ENCODE assay signal across 8 mouse cellular contexts in the genomic region with DNA sequence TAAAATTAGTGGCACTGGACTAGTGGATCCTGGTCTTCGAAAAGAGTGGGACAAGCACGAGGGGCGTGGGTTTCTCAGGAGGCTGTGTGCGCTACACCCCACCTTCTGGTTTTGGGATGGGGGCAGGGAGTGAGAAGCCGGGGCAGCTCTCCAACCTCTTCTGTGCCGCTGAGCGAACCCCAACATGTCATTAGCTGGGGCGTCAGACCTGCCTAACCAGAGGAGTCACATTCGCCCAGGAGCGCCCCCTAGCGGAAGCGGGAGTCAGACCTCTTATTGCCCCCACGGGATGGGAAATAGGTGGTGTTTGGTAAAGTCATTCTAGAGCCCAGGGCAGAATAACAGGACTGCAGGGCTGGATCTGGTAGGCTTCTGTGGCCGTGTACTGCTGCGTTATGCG. TPM values are rescaled to one million over a fixed set of nuclear protein-coding genes. Genes with fewer than 3 reads are reported as not detected.
DNase-seq lines count a peak whose midpoint lies in the region; ATAC-seq lines count a peak whose summit lies in the region.

No protein-coding gene starts in this region.

- peaks cover 29% of the 10 kb centered on the region for H3K4me1 ChIP-seq in forebrain, embryonic 16.5 days (replicated peaks; ENCODE audit: control insufficient read depth, insufficient read depth, low read length)
- peaks cover 15% of the 10 kb centered on the region; the same call in 1 of the 2 replicates for H3K4me1 ChIP-seq in hindbrain, embryonic 11.5 days (replicated peaks; ENCODE audit: control insufficient read depth, insufficient read depth, low read length)

- no peak overlapping the region for H3K27ac ChIP-seq in forebrain, embryonic 16.5 days (ENCODE audit: low read length)
- no peak overlapping the region for H3K27ac ChIP-seq in hindbrain, embryonic 11.5 days (ENCODE audit: low read depth, low read length)

- peaks cover 4% of the 10 kb centered on the region; the same call in 1 of the 2 replicates for H3K36me3 ChIP-seq in forebrain, embryonic 16.5 days (ENCODE audit: control insufficient read depth, insufficient read depth)
- H3K36me3 ChIP-seq in hindbrain, embryonic 11.5 days (ENCODE audit: control insufficient read depth, insufficient read depth, low read length), result 0 out of 2 replicates have a peak, but pooled peaks cover 2% of the 10 kb centered on the region

- H3K27me3 ChIP-seq in forebrain, embryonic 16.5 days (replicated peaks; ENCODE audit: control insufficient read depth, insufficient read depth, low read length), result no peaks in the 10 kb centered on the region; the same call in 1 of the 2 replicates
- peaks cover 4% of the 10 kb centered on the region; the same call in 1 of the 2 replicates for H3K27me3 ChIP-seq in hindbrain, embryonic 11.5 days (ENCODE audit: control insufficient read depth, insufficient read depth, low read length)

- peak; percentile 80 for DNase-seq in Muller cell, postnatal 12 days (ENCODE audit: inconsistent ontology term)
- peak; percentile 83 for DNase-seq in cerebellum, adult 11-12 months
- DNase-seq in hindbrain, embryonic 11.5 days (ENCODE audit: low spot score), result peak; percentile 80
- DNase-seq in layer of hippocampus, postnatal 25 days (ENCODE audit: extremely low spot score in 1 of 2, low spot score in 1 of 2), result peak; percentile 67 to 87
- DNase-seq in lung, postnatal 36 days, result peak; percentile 90
- peak; percentile 79 for DNase-seq in right cerebral cortex, postnatal 14 days
- peak; percentile 83 to 88 for DNase-seq in urinary bladder, postnatal 36 days (ENCODE audit: low spot score in 2 of 2)

- ATAC-seq in forebrain, embryonic 16.5 days, result no peak
- no peak for ATAC-seq in hindbrain, embryonic 11.5 days (ENCODE audit: low FRiP score)

- no peak overlapping the region for H3K9ac ChIP-seq in forebrain, embryonic 16.5 days (replicated peaks; ENCODE audit: low read depth, low read length)
- no peak overlapping the region for H3K9ac ChIP-seq in hindbrain, embryonic 11.5 days (ENCODE audit: low read depth, low read length)

- 12% methylated on average over 16 of the region's 16 CpGs for WGBS in forebrain, embryonic 16.5 days
- 13% methylated on average over 16 of the region's 16 CpGs for WGBS in hindbrain, embryonic 11.5 days

- peak overlapping the region; percentile 49 for H3K4me3 ChIP-seq in forebrain, embryonic 16.5 days (replicated peaks; ENCODE audit: low read length)
- H3K4me3 ChIP-seq in hindbrain, embryonic 11.5 days (ENCODE audit: low read depth, low read length), result peak overlapping the region; percentile 62

- H3K9me3 ChIP-seq in forebrain, embryonic 16.5 days (ENCODE audit: control insufficient read depth, low read length), result no peaks in the 10 kb centered on the region
- no peaks in the 10 kb centered on the region for H3K9me3 ChIP-seq in hindbrain, embryonic 11.5 days (ENCODE audit: control insufficient read depth, low read length)

- H3K4me2 ChIP-seq in forebrain, embryonic 16.5 days (ENCODE audit: low read length), result peak overlapping the region; percentile 96
- peak overlapping the region; percentile 96 for H3K4me2 ChIP-seq in hindbrain, embryonic 11.5 days (replicated peaks; ENCODE audit: low read depth, low read length)

RNA-seq across cellular contexts. Expression of a gene that starts 2.2 kb away (rescaled TPM):
- 3.0 and 3.6 TPM in 2 replicates for polyA plus RNA-seq in forebrain, embryonic 16.5 days (2015; fragmentation: Nextera tagmentation; extraction: Ambion mirVana)
- polyA plus RNA-seq in hindbrain, embryonic 11.5 days (2014; fragmentation: Nextera tagmentation; extraction: Ambion mirVana), result 3.2 and 5.0 TPM in 2 replicates
- total RNA-seq in layer of hippocampus, postnatal 25 days (2021), result 1 to 10 TPM; 4.5 to 4.8 TPM

RNA-seq across cellular contexts. Expression of a gene that starts 2.4 kb away (rescaled TPM):
- polyA plus RNA-seq in forebrain, embryonic 16.5 days (2015; fragmentation: Nextera tagmentation; extraction: Ambion mirVana), result 23.1 and 26.4 TPM in 2 replicates
- 14.7 and 15.2 TPM in 2 replicates for polyA plus RNA-seq in hindbrain, embryonic 11.5 days (2014; fragmentation: Nextera tagmentation; extraction: Ambion mirVana)
- total RNA-seq in layer of hippocampus, postnatal 25 days (2021), result 10 to 100 TPM; 17.7 to 18.3 TPM

RNA-seq across cellular contexts. Expression of a gene that starts 17.1 kb away (rescaled TPM):
- 79.3 and 85.9 TPM in 2 replicates for polyA plus RNA-seq in forebrain, embryonic 16.5 days (2015; fragmentation: Nextera tagmentation; extraction: Ambion mirVana)
- 108 and 112 TPM in 2 replicates for polyA plus RNA-seq in hindbrain, embryonic 11.5 days (2014; fragmentation: Nextera tagmentation; extraction: Ambion mirVana)
- total RNA-seq in layer of hippocampus, postnatal 25 days (2021), result 10 to 100 TPM; 37.8 to 39.1 TPM

RNA-seq across cellular contexts. Expression of a gene that starts 20.1 kb away (rescaled TPM):
- 25.3 and 28.5 TPM in 2 replicates for polyA plus RNA-seq in forebrain, embryonic 16.5 days (2015; fragmentation: Nextera tagmentation; extraction: Ambion mirVana)
- 7.7 and 8.7 TPM in 2 replicates for polyA plus RNA-seq in hindbrain, embryonic 11.5 days (2014; fragmentation: Nextera tagmentation; extraction: Ambion mirVana)
- 10 to 100 TPM; 34.5 to 34.9 TPM for total RNA-seq in layer of hippocampus, postnatal 25 days (2021)

RNA-seq across cellular contexts. Expression of a gene that starts 42.2 kb away (rescaled TPM):
- polyA plus RNA-seq in forebrain, embryonic 16.5 days (2015; fragmentation: Nextera tagmentation; extraction: Ambion mirVana), result 2.2 and 2.5 TPM in 2 replicates
- 2.3 TPM in 2 replicates for polyA plus RNA-seq in hindbrain, embryonic 11.5 days (2014; fragmentation: Nextera tagmentation; extraction: Ambion mirVana)
- 1 to 10 TPM; 2.2 to 3.4 TPM for total RNA-seq in layer of hippocampus, postnatal 25 days (2021)
